Mouse (Mus musculus): ENCODE results near the gene Zfp428. TPM values are rescaled to one million over a fixed set of nuclear protein-coding genes. Genes with fewer than 3 reads are reported as not detected.

Gene Zfp428
- polyA plus RNA-seq, 1 experiment from 2014 or later = 3.2 TPM

- no peaks in the 10 kb centered on the region for H3K27me3 ChIP-seq (ENCODE audit: control insufficient read depth, insufficient read depth, low read depth, low read length)
- no peaks in the 10 kb centered on the region; the same call in 1 of the 2 replicates for H3K4me1 ChIP-seq (ENCODE audit: control insufficient read depth, low read depth, low read length)
- H3K4me2 ChIP-seq (ENCODE audit: low read depth, low read length) = no peak overlapping the region
- H3K4me3 ChIP-seq (ENCODE audit: low read depth, low read length) = no peak overlapping the region
- H3K9ac ChIP-seq (ENCODE audit: low read depth, low read length) = no peak overlapping the region
- no peaks in the 10 kb centered on the region; the same call in 1 of the 2 replicates for H3K9me3 ChIP-seq (replicated peaks; ENCODE audit: control insufficient read depth, low read length)
- peaks cover 5% of the 10 kb centered on the region for H3K36me3 ChIP-seq (ENCODE audit: control insufficient read depth, insufficient read depth)
- WGBS (ENCODE audit: insufficient replicate concordance) = 73% methylated on average over 5 of the region's 5 CpGs
- no peak for ATAC-seq (ENCODE audit: low read depth)
- H3K27ac ChIP-seq (ENCODE audit: low read length) = no peak overlapping the region
Observed at GRCm38 (mm10) chr7:24467886-24468285, 38.9 kb upstream of the Zfp428 start.

- no peak for ATAC-seq (ENCODE audit: low read depth)
- Histone ChIP-seq H3K36me3 (ENCODE audit: control insufficient read depth, insufficient read depth) (peaks cover 5% of the 10 kb centered on the region), H3K9me3 (replicated peaks; ENCODE audit: control insufficient read depth, low read length) (no peaks in the 10 kb centered on the region; the same call in 1 of the 2 replicates), H3K4me1 (ENCODE audit: control insufficient read depth, low read depth, low read length) (no peaks in the 10 kb centered on the region; the same call in 1 of the 2 replicates), H3K4me3 (ENCODE audit: low read depth, low read length) (no peak overlapping the region), H3K4me2 (ENCODE audit: low read depth, low read length) (no peak overlapping the region), H3K9ac (ENCODE audit: low read depth, low read length) (no peak overlapping the region), H3K27me3 (ENCODE audit: control insufficient read depth, insufficient read depth, low read depth, low read length) (no peaks in the 10 kb centered on the region), H3K27ac (ENCODE audit: low read length) (no peak overlapping the region)
- WGBS (ENCODE audit: insufficient replicate concordance) = 75% methylated on average over 3 of the region's 3 CpGs
Observed at GRCm38 (mm10) chr7:24469126-24469525, 37.7 kb upstream of the Zfp428 start.

DNA sequence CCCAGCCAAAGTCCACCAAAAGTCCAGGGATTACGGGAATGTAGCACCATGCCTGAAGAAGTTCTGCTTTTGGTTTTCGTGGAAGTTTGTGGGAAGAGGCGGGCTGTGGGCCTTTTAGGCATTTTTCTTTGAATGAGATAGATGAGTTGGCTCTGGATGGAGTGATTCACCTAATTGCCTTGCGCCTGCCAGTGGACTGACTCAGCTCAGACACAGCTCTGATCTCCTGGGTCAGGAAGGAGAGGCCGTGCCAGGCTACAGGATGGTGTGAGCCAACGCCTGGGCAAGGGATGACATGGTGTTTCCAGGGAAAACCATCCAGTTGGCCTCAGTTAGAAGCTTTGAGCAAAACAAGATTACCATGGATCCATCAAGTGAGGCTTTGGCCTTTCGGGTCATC lies 36.5 kb upstream of the Zfp428 start:
- H3K4me2 ChIP-seq (ENCODE audit: low read depth, low read length) = no peak overlapping the region
- no peak overlapping the region for H3K4me3 ChIP-seq (ENCODE audit: low read depth, low read length)
- H3K9me3 ChIP-seq (replicated peaks; ENCODE audit: control insufficient read depth, low read length) = no peaks in the 10 kb centered on the region; the same call in 1 of the 2 replicates
- ATAC-seq (ENCODE audit: low read depth) = no peak
- H3K36me3 ChIP-seq (ENCODE audit: control insufficient read depth, insufficient read depth) = peaks cover 5% of the 10 kb centered on the region
- H3K4me1 ChIP-seq (ENCODE audit: control insufficient read depth, low read depth, low read length) = no peaks in the 10 kb centered on the region; the same call in 1 of the 2 replicates
- no peak overlapping the region for H3K27ac ChIP-seq (ENCODE audit: low read length)
- 83% methylated on average over 7 of the region's 7 CpGs for WGBS (ENCODE audit: insufficient replicate concordance)
- no peaks in the 10 kb centered on the region for H3K27me3 ChIP-seq (ENCODE audit: control insufficient read depth, insufficient read depth, low read depth, low read length)
- no peak overlapping the region for H3K9ac ChIP-seq (ENCODE audit: low read depth, low read length)

- H3K27me3 ChIP-seq (ENCODE audit: control insufficient read depth, insufficient read depth, low read depth, low read length) = no peaks in the 10 kb centered on the region
- H3K4me1 ChIP-seq (ENCODE audit: control insufficient read depth, low read depth, low read length) = no peaks in the 10 kb centered on the region; the same call in 1 of the 2 replicates
- WGBS (ENCODE audit: insufficient replicate concordance) = 74% methylated on average over 6 of the region's 6 CpGs
- no peak overlapping the region for H3K4me2 ChIP-seq (ENCODE audit: low read depth, low read length)
- H3K9me3 ChIP-seq (replicated peaks; ENCODE audit: control insufficient read depth, low read length) = no peaks in the 10 kb centered on the region; the same call in 1 of the 2 replicates
- no peak overlapping the region for H3K9ac ChIP-seq (ENCODE audit: low read depth, low read length)
- peaks cover 5% of the 10 kb centered on the region for H3K36me3 ChIP-seq (ENCODE audit: control insufficient read depth, insufficient read depth)
- no peak overlapping the region for H3K4me3 ChIP-seq (ENCODE audit: low read depth, low read length)
- no peak overlapping the region for H3K27ac ChIP-seq (ENCODE audit: low read length)
- ATAC-seq (ENCODE audit: low read depth) = no peak
Observed at GRCm38 (mm10) chr7:24472442-24472841, 34.4 kb upstream of the Zfp428 start.

- H3K4me1 ChIP-seq (ENCODE audit: control insufficient read depth, low read depth, low read length) = no peaks in the 10 kb centered on the region; the same call in 1 of the 2 replicates
- no peak overlapping the region for H3K4me2 ChIP-seq (ENCODE audit: low read depth, low read length)
- no peaks in the 10 kb centered on the region for H3K27me3 ChIP-seq (ENCODE audit: control insufficient read depth, insufficient read depth, low read depth, low read length)
- no peaks in the 10 kb centered on the region; the same call in 1 of the 2 replicates for H3K9me3 ChIP-seq (replicated peaks; ENCODE audit: control insufficient read depth, low read length)
- WGBS (ENCODE audit: insufficient replicate concordance) = 64% methylated on average over 7 of the region's 7 CpGs
- no peak overlapping the region for H3K27ac ChIP-seq (ENCODE audit: low read length)
- no peak overlapping the region for H3K9ac ChIP-seq (ENCODE audit: low read depth, low read length)
- ATAC-seq (ENCODE audit: low read depth) = no peak
- peaks cover 5% of the 10 kb centered on the region for H3K36me3 ChIP-seq (ENCODE audit: control insufficient read depth, insufficient read depth)
- no peak overlapping the region for H3K4me3 ChIP-seq (ENCODE audit: low read depth, low read length)
Observed at GRCm38 (mm10) chr7:24472937-24473336, 33.9 kb upstream of the Zfp428 start.

DNA sequence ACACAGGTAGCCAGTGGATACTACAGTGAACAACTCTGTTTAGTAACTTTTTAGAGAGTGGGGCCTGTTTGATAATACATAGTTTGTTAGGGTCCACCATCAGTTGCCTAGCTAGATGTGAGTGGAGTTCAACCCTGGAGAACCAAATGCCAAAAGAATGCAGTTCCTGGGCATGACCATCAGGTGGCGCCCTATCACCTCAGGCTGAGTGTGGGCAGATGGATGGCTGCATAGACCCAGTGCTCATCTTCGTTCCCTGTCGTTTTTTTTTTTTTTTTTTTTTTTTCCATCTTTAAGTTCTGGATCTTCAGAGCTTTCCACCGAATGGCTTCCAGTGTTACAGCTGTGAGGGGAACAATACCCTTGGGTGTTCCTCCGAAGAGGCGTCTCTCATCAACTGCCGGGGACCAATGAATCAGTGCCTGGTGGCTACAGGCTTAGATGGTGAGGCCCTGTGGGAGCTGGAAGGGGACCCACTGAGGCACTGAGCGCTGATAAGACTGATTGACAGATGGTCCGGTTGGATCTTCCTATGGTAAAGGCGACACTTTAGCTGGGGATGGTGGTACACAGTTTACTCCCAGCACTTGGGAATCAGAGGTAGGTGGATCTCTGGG lies 32.8 kb upstream of the Zfp428 start:
- Histone ChIP-seq H3K27me3 (ENCODE audit: control insufficient read depth, insufficient read depth, low read depth, low read length) (peaks cover 2% of the 10 kb centered on the region; the same call in 1 of the 2 replicates), H3K4me3 (ENCODE audit: low read depth, low read length) (no peak overlapping the region), H3K9me3 (replicated peaks; ENCODE audit: control insufficient read depth, low read length) (no peaks in the 10 kb centered on the region; the same call in 1 of the 2 replicates), H3K4me1 (ENCODE audit: control insufficient read depth, low read depth, low read length) (no peaks in the 10 kb centered on the region), H3K9ac (ENCODE audit: low read depth, low read length) (no peak overlapping the region), H3K27ac (ENCODE audit: low read length) (no peak overlapping the region), H3K36me3 (ENCODE audit: control insufficient read depth, insufficient read depth) (peaks cover 1% of the 10 kb centered on the region), H3K4me2 (ENCODE audit: low read depth, low read length) (no peak overlapping the region)
- no peak for ATAC-seq (ENCODE audit: low read depth)
- 52% methylated on average over 10 of the region's 10 CpGs for WGBS (ENCODE audit: insufficient replicate concordance)

DNA sequence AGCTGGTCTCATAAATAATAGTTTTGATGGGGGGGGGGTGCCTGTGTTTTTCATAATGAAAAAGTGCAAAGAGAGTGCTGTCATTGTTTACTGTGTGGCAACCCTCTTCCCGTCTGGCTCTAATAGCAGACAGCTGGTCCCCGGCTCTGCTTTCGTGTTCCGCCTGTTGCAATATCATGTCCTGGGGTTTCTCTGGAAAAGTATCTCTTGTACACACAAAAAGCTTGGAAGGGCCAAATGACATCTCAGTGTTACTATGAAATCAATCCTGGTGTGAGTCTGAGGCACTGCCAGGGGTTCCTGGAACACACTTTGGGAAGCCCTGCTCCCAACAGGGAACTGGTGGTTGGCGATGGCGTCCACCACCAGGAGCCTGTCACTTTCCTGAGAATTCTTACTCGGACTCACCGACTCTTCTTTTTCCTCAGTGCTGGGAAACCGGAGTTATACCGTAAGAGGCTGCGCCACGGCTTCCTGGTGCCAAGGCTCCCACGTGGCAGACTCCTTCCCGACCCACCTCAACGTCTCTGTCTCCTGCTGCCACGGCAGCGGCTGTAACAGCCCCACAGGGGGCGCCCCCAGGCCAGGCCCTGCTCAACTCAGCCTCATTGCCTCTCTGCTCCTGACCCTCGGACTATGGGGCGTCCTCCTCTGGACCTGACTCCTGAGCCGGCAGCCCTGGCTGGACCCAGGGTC lies 31.8 kb upstream of the Zfp428 start:
- no peak overlapping the region for H3K4me2 ChIP-seq (ENCODE audit: low read depth, low read length)
- no peak overlapping the region for H3K27ac ChIP-seq (ENCODE audit: low read length)
- H3K36me3 ChIP-seq (ENCODE audit: control insufficient read depth, insufficient read depth) = no peaks in the 10 kb centered on the region; the same call in 1 of the 2 replicates
- peaks cover 7% of the 10 kb centered on the region; the same call in 1 of the 2 replicates for H3K27me3 ChIP-seq (ENCODE audit: control insufficient read depth, insufficient read depth, low read depth, low read length)
- no peak for ATAC-seq (ENCODE audit: low read depth)
- no peak overlapping the region for H3K9ac ChIP-seq (ENCODE audit: low read depth, low read length)
- H3K4me3 ChIP-seq (ENCODE audit: low read depth, low read length) = no peak overlapping the region
- H3K9me3 ChIP-seq (replicated peaks; ENCODE audit: control insufficient read depth, low read length) = no peaks in the 10 kb centered on the region
- WGBS (ENCODE audit: insufficient replicate concordance) = 64% methylated on average over 21 of the region's 21 CpGs
- no peaks in the 10 kb centered on the region for H3K4me1 ChIP-seq (ENCODE audit: control insufficient read depth, low read depth, low read length)

GRCm38 (mm10) chr7:24476338-24476737 lies 30.5 kb upstream of the Zfp428 start:
- WGBS (ENCODE audit: insufficient replicate concordance) = 68% methylated on average over 8 of the region's 8 CpGs

DNA sequence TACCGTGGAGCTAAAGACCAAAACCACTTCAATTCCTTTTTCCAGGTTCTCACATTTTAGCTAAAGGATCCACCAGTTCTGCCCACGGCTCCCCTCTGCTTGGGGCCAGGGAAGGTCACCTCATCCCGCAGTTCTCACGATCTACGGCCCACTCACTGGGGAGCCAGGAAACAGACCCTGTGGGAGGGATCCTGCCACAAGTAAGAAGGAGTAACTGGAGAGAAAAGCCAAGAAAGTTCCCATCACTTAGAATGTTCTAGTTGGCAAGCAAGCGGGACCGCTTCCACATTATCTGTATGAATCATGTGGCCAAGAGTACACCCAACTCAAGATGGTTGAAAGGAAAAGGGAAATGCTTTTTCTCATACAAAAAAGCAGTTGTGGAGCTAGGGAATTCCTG lies 29.9 kb upstream of the Zfp428 start:
- no peak overlapping the region for H3K4me3 ChIP-seq (ENCODE audit: low read depth, low read length)
- 79% methylated on average over 7 of the region's 7 CpGs for WGBS (ENCODE audit: insufficient replicate concordance)
- no peak overlapping the region for H3K27ac ChIP-seq (ENCODE audit: low read length)
- H3K4me2 ChIP-seq (ENCODE audit: low read depth, low read length) = no peak overlapping the region
- H3K4me1 ChIP-seq (ENCODE audit: control insufficient read depth, low read depth, low read length) = peaks cover 4% of the 10 kb centered on the region
- no peak overlapping the region for H3K9ac ChIP-seq (ENCODE audit: low read depth, low read length)
- H3K36me3 ChIP-seq (ENCODE audit: control insufficient read depth, insufficient read depth) = no peaks in the 10 kb centered on the region; the same call in 1 of the 2 replicates
- no peaks in the 10 kb centered on the region for H3K9me3 ChIP-seq (replicated peaks; ENCODE audit: control insufficient read depth, low read length)
- ATAC-seq (ENCODE audit: low read depth) = no peak
- H3K27me3 ChIP-seq (ENCODE audit: control insufficient read depth, insufficient read depth, low read depth, low read length) = peaks cover 19% of the 10 kb centered on the region

More at GRCm38 (mm10) chr7:24476338-24476737, 30.5 kb upstream of the Zfp428 start:
- no peaks in the 10 kb centered on the region; the same call in 1 of the 2 replicates for H3K36me3 ChIP-seq (ENCODE audit: control insufficient read depth, insufficient read depth)
- peaks cover 14% of the 10 kb centered on the region for H3K27me3 ChIP-seq (ENCODE audit: control insufficient read depth, insufficient read depth, low read depth, low read length)
- H3K9me3 ChIP-seq (replicated peaks; ENCODE audit: control insufficient read depth, low read length) = no peaks in the 10 kb centered on the region
- no peak overlapping the region for H3K27ac ChIP-seq (ENCODE audit: low read length)
- ATAC-seq (ENCODE audit: low read depth) = no peak
- H3K4me3 ChIP-seq (ENCODE audit: low read depth, low read length) = no peak overlapping the region
- H3K9ac ChIP-seq (ENCODE audit: low read depth, low read length) = no peak overlapping the region
- H3K4me2 ChIP-seq (ENCODE audit: low read depth, low read length) = no peak overlapping the region
- no peaks in the 10 kb centered on the region; the same call in 1 of the 2 replicates for H3K4me1 ChIP-seq (ENCODE audit: control insufficient read depth, low read depth, low read length)

Data from liver, embryonic 16.5 days (tissue).